Mouse (Mus musculus) testis, adult 2 months (tissue): Measurements from ENCODE around the gene Gpr68.

Source experiments
- CTCF ChIP-seq: fragments of 200-500 bp; IDR thresholded peaks from 2 replicates; pipeline ENCODE4 v1.5.1; 2012; ENCODE audit warnings: low read depth, mild to moderate bottlenecking, inconsistent platforms, low read length, moderate library complexity; ENCODE audit not compliant: control insufficient read depth, insufficient read depth, insufficient replicate concordance
- POLR2A ChIP-seq: fragments of 200-500 bp; IDR thresholded peaks from 2 replicates; pipeline ENCODE4 v1.6.1; 2012; ENCODE audit warnings: low read depth, mild to moderate bottlenecking, inconsistent platforms, low read length, moderate library complexity; ENCODE audit not compliant: control insufficient read depth

- TF ChIP-seq POLR2A (no peak), CTCF (no peak)
Observed at GRCm38 (mm10) chr12:100871841-100872240, 36.2 kb downstream of the Gpr68 start.
